Mouse (Mus musculus): ENCODE measurements around the gene Riiad1.

Riiad1 gene

DNA sequence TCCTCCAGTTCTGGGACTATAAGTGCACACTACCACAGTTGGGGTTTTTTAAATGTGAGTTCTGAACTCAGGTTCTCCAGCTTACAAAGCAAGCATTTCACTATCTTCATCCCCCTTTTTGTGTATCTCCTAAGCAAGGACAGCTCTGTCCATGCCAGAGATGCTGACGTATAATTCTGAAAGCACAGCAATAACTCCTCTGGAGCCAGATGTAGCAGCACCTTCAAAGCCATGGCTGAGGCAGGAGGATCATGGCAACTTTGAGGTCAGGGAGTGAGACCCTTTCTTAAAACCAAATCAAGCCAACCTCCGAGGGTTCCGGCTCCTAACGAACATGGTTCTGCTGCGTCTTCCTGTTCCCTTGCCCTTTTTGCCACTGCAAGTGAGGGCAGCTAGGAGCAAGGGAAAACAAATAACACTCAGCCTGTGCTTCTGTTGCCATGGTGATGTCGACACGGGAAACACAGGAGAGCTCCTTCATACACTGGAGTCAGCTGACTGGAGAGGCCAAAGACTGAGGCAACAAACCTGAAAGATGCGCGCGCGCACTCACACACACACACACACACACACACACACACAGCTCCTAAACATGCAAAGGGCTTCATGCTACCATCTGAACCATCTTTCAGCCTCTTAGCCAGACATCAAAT is 16.1 kb downstream of the Riiad1 start:
- DNase-seq (ENCODE audit: low read depth, low spot score), result no peak

DNA sequence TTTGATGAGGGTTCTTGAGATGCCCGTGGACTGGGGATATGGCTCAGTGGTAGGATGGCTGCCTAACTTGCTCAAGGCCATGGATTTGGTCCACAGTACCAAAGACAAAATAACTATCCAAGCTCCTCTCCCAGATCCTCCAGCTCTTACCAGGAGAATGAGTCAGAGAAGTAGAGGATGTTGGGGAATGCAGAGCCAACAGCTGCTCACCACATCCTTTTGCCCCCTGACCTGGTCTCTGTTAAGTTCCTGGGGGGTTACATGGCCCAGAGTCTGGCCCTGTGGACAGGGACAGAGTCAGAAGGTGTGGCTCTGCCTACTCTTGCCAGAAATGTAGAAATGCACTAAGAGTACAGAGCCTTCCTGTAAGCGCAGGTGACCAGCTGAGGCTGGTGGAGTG is 20.3 kb downstream of the Riiad1 start:
- peak; percentile 88 for DNase-seq (ENCODE audit: low read depth, low spot score)

DNA sequence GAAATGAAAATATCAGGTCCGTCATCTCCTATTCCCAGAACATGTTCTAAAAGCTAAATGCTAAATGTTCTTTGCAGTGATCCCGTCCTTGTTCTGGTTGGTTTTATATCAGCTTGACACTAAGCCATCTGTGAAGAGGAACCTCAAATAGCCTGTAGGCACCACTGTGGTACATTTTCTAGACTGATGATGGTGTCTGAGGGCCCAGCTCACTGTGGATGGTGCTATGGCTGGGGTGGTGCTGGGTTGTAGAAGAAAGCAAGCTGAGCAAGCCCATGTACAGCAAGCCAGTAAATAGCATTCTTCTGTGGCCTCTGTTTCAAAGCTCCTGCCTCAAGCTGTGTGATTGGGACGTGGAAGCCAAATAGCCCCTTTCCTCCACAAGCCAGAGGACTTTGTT is 23.1 kb downstream of the Riiad1 start:
- peak; percentile 21 for DNase-seq (ENCODE audit: low read depth, low spot score)

DNA sequence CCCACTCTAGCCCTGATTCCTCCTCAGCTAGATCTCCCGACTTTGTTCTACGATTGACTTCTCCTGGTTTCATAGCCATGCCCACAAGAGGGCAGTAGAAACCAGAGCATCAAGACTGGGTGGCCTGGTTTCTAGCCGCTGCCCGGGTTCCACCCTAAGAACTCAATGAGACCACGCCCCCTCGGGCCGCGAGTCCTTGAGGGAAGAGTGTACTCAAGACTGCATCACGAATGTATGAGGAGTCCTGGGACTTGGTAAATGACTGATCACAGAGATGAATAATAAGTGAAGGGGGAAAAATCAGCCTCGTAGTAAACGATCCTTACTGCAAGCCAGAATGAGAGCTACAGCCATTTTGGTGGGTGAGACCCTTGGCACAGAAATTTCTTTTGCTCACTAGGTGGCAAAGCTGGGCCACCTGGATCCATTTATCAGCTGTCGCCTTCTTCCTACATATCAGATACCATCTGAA is 23.6 kb downstream of the Riiad1 start:
- DNase-seq (ENCODE audit: low read depth, low spot score), result peak; percentile 97

DNA sequence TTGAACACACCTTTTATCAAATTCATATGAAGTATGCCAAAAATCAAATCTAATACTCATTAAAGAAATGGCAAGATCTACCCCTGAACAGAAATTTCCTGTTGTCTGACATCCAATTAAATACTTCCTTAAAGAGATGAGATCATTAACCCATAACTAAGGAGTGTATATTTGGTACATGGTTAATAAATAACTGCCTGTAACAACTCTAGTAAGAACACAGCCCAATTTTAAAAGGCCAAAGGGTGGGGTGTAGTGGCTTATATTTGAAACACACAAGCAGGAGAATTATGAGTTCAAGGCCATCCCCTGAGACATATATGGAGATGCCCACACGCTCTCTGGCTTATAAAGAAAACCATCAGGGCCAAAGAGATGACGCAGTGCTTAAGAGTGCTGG is 30.8 kb downstream of the Riiad1 start:
- no peak for DNase-seq (ENCODE audit: low read depth, low spot score)

DNA sequence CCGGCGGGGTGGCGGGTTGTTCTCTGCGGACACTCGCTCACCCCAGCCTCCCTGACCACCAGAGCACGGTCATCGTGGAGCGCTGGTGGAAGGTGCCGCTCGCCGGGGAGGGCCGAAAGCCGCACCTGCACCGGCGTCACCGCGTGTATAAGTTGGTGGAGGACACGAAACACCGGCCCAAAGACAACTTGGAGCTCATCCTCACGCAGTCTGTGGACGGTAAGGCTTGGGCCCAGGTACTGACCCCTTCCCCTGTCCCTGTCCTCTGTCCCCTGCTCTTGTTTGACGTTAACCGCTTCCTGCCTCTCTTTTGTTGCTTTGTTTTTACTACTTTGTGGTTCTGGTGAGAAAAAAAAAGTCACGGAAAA is 36.6 kb downstream of the Riiad1 start, which contains the start of gene Oaz3:
Gene Oaz3, minus strand, starts transcription at position 319 of the 368 bp plus-strand sequence.
- DNase-seq (ENCODE audit: low read depth, low spot score), result no peak

DNA sequence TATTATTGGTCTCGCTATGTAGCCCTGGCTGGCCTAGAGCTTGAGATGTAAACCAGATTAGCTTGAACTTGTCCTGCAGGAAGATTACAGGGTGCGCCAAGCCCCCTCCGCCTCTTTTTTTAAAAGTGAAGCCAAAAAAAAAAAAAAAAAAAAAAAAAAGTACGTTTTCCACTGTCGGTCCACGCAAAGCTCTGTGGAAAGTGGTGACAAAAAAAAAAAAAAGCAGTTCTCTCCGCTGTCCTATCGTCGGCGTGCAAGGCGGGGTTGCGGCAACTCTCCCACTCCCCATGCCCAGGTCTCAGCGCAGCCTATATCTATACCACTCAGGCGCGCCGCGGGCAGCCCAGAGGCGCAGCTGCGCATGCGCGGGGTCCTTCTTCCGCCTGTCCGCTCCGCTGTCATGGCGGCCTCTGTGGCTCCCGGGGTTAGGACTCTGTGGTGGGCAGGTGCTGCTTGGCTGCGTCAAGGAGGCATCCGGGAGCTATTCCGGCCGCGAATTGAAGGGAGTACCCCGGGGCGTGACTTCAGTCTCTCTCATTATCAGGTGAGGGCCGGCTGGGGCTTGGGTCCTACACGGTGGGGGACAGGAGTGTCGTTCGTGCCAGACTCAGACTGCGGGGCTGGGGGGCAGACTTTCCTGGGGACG is 37.1 kb downstream of the Riiad1 start, which contains the start of gene Mrpl9:
Gene Mrpl9, plus strand, starts transcription at position 368 of the 646 bp plus-strand sequence.
- DNase-seq (ENCODE audit: low read depth, low spot score), result peak; percentile 93

DNA sequence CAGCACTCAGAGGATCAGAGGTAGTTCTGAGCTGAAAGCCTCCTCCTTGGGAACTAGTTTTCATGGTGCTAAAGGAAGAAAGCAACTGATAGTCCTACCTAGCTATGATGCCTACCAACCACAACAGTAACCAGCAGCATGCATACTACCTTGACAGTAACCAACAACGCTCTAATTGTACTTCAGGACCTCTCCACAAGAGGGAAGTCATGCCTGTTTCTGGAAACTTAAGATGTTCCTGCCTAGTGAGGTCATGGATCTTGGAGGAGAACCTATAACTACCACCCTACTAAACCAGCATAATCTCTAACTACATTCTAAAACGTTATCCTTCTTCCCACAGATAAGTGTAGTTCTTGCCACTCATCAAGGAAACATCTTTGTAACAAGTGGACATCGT is 39.0 kb downstream of the Riiad1 start:
- DNase-seq (ENCODE audit: low read depth, low spot score), result peak; percentile 78

DNA sequence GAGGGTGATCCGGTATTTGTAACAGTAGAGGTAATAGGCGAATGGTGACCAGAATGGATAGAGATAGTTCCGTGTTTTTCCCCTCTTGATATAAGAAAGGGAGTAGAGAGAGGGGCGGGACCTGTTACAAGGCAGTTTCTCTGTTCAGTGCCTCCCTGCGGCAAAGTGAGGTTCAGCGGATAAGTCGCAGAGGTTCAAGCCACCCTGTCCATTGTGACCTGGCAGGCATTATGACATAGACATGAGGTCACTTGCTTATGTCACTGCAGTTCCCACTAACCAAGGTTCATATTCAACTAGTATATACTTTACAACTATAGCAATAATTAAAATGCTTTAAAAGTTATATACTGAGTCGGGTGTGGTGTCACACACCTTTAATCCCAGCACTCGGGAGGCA is 43.7 kb downstream of the Riiad1 start:
- no peak for DNase-seq (ENCODE audit: low read depth, low spot score)

DNA sequence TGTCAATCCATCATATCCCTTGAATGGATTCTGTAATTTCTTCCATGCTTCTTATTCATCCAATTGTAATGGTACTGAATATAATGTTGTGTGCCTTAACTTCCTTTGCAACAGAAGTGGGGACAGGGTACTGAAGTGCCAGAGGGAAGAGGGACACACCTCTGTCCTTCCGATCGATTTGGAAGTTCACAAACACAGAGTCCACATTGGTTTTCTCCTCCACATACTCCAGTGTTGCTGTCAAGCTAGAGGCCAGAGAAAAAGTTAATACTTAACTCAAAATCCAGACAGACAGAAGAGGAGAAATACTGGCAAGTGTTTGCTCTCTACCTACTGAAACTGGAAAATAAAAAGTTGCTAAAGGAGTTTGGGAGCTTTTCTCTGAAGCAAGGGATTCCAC is 45.8 kb downstream of the Riiad1 start:
- DNase-seq (ENCODE audit: low read depth, low spot score), result no peak

DNA sequence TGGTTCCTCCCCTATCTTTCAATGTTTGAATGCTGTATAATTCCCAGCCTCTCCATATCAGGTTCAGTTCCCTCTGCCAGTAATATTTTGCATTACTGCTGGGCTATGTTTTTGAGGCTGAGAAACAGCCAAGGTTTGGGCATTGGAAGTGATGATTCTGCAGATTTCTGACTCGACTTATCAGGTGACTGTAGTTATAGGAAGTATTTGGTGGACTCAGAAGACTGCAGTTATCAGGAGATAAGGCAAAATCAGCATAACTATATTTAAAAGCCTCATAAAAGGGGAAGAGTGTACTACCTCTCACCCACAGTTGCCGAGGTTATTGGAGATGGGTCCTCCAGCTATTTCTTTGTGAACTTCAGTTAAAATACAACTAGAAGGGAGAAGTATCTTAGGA is 49.2 kb downstream of the Riiad1 start:
- DNase-seq (ENCODE audit: low read depth, low spot score), result no peak
